Mouse (Mus musculus): Measurements from ENCODE around the gene Cela1.

The Cela1 gene

DNA sequence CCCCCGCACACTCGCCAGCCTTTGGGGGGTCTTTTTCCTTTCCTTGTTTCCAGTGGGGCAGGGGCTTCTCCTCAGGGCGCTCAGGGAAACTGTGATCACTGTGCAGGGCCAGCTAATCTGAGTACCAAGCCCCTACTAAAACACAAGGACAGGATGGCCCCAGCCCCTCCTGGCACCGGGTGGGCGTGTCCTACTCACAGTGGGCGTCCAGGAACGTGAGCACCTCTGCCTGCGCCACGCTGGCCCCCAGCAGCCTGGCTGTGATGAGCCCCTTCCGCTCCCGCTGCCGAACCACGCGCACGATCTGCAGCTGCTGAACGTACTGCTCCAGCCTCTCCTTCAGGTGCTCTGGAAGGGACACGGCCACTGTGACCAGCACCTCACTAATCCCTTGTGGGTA is 16.2 kb upstream of the Cela1 start:
- DNase-seq, result no peak

DNA sequence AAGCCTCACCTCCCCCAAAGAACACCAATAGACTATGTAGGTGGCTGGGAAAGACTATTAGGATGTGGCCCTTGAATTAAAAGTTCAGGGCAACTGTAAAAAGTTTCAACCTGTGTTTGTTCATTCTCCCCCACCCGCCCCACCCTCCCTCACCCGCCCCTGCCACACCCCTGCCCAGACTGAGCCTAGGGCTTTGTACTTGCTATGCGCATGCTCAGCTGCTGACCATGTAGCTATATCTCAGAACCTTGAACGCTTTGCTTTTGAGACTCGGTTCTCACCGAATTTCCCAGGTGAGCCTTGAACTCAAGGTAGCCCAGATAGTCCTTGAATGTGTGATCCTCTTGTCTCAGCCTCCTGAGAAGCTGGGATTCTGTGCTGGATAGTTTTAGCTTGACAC is 14.1 kb upstream of the Cela1 start:
- no peak for DNase-seq

DNA sequence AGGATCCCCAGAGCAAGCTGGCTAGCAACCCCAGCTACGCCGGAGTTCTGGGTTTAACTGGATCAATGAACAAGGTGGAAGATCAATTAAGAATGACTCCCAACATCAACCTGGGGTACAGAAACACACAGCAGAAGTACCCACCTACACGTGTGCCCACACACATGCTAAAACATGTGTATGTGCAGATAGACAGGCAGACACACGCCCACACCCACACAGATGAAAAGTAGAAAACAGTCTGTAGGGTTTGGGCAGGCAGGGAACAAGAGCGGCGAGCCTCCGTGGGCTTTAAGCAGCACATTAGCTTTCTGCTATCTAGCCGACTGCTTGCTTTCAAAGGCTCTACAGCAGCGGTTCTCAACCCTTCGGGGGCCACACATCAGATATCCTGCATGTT is 13.4 kb upstream of the Cela1 start:
- DNase-seq, result peak; percentile 65

DNA sequence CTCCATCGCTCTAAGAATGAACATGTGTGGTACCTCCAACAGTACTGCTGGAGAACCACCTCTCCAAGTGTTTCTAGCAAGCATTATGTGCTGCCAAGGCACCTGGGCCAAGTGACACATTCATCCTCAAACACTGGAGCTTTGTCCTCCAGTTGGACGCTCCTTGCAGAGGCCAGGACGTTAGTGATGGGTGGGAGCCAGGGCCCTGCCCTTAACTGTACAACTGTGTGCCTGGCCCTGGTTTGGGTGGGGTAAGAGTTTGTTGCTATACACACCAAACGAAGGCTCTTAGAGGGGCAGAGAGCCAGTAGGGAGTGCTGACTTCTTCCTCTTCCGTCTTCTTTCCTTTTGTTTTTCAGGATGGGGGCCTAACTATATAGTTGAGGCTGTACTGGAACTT is 12.7 kb upstream of the Cela1 start:
- no peak for DNase-seq

DNA sequence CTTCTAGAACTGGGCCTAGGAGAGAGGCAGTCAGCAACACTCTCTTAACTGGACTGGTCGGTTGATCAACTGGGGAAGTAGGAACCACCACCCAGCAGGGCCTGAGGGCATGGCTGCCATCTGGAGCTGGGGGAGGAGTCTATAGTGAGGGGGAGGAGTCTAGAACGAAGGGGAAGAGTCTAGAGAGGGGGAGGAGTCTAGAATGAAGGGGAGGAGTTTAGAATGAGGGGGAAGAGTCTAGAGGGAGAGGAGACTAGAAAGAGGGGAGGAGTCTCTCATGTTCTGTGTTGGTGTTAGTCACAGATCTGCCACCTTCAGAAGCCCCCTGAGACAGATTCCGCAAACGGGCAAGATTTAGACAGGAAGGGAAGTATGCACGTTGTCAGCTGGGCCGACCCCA is 11.7 kb upstream of the Cela1 start:
- DNase-seq, result no peak

DNA sequence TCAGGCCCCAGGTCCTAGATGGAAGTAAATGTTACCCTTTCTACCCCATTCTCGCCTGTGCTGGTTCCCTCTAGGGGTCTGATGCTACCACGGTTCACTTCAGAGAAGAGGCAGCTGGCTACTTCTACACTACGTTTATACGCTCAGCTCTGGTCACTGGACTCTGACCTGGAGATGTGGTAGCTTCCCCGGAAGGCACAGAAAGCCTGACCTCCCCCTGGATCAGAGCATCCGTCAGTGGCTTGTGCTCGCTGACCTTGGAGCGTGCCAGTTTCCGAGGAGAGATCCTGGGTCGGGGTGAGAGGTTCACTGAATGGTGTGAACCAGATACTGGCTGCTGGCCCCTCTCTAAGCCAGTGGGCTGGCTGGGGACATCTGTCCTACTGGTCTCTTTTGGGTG is 10.4 kb upstream of the Cela1 start:
- no peak for DNase-seq

DNA sequence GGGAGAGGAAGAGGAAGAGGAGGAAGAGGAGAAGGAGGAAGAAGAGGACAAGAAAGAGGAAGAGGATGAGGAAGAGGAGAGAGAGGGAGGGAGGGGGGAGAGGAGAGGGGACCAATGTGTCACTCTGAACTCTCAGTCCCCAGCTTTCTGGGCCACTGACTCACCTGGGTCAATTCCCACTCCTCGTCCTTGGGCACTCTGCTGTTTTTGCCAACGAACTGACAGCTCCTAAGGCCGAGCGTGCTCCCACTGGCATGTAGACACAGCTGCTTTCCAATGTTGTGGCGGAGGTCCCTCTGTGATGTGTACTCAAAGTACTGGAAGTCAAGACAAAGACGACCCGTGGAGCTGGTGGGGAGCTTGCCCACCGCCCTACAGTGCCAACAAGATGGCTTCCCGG is 6.7 kb upstream of the Cela1 start:
- no peak for DNase-seq

DNA sequence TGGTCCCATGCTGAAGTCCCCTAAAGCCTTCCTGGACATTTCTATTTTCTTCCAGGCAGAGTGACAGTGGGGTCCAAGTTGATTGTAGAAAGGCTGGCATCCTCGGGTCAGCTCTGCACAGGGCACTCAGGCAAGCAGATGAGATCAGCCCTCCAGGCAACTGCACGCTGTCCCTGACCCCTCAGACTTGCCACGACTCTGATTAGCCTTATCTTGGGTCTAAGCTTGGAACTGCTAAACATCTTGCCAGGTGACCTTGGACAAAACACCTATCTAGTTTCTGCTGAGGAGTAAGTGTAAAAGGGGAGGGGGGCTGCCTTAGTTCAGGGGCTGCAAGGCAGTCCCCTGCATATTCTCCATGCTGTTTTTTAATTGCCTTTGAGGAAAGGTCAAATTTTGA is 4.3 kb upstream of the Cela1 start:
- DNase-seq, result no peak

DNA sequence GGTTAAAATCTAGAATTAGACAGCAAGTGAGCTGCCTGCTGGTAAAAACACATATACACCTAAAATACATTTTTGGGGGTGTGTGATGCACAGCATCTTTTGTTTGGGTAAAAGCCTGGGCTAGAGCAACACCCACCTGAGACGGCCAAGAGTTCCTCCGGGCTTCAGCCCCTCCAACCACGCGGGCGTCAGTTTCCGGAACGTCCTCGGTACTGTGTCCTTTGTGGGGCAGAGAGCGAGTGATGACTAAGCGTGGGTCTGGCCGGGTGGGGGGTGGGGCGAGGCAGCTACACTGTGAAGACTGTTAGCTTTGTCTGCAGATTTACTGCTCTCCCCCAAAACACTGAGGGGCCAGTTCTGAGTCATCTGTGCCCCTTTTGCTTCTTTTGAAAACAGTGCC is 732 bp downstream of the Cela1 start:
- peak; percentile 49 for DNase-seq

DNA sequence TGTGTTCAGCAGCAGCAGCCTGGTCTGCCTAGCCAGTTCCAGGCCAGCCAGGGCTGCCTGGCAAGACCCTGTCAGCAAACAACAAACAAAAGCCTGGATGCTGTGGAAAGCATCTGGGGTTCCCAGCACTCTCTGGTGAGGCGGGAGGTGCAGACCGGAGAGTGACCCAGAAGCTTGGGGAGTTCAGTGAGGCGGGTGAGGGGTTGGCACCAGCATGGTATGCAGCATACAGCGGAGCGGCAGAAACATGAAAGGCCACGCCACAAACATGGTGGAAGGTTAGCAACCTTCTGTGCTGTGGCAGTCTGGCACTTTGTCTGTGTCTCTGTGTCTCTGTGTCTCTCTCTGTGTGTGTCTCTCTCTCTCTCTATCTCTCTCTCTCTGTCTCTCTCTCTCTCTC is 1.3 kb downstream of the Cela1 start:
- DNase-seq, result no peak

DNA sequence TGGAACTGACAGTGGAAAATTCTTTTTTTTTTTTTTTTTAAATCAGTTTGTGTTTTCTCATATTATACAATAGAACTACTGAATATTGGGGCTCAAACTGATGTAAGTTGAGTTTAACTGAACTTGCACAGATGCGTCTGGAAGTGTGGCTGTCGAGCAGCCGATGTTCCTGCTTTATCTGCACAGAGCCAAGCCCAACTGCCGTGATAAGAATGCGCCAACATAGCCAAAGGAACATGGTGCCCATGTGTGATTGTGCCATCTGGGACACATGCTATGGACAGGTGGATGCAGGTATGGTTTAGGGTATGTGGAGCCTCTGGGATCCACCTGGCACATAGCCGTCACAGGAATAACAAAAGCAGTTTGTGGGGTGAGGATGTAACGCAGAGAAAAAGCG is 1.9 kb downstream of the Cela1 start:
- DNase-seq, result no peak

DNA sequence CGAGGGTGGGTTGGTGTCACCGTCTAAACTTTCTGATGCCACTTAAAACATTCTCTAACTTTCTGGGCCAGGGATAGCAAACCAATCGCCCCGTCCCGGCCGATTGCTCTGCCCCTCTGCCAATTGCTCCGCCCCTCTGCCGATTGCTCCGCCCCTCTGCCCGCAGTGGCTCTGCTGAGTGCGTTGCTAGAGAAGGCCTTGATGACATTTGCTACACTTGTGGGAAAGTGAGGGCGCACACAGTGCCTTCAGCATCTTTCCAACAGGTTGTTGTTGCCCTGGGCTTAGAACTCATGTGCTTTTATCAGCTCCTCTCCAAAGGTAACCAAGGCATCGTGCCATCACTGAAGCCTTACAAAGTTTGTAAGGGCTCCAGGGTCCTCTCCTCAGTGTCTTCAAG is 2.5 kb downstream of the Cela1 start:
- DNase-seq, result no peak

DNA sequence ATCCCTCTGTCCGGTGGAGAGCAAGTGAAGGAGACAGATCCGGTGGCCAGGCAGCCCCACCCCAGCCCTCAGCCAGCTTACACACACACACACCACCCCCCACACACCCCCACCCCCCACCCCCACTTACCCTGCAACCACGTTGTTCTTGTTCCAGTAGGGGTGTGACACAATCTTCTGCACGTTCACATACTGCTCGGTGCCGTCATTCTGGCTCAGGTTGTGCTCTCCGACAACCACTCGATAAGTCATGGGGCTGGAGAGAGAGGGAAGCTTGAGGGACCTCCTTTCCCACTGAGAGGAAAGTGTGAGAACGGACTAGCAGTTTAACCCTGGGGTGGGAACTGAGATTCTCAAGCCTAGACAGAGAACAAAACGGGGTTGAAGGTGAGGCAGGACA is 3.3 kb downstream of the Cela1 start:
- DNase-seq, result no peak

DNA sequence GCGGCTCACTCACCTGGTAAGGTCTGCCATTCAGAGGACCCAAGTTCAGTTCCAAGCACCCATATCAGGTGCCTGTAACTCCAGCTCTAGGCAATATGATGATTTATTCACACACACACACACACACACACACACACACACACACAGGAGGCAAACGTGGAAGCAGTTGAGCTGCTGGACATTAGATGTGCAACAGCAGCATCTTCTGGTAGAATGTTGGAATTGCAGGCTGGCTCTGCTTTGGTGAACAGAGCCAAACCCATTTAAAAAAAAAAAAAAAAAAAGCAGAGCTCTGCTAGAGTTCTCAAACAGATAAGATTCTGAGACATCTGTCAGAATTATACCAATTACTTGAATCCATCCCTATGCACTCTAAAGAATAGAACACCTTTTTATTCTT is 4.7 kb downstream of the Cela1 start:
- DNase-seq, result peak; percentile 80

DNA sequence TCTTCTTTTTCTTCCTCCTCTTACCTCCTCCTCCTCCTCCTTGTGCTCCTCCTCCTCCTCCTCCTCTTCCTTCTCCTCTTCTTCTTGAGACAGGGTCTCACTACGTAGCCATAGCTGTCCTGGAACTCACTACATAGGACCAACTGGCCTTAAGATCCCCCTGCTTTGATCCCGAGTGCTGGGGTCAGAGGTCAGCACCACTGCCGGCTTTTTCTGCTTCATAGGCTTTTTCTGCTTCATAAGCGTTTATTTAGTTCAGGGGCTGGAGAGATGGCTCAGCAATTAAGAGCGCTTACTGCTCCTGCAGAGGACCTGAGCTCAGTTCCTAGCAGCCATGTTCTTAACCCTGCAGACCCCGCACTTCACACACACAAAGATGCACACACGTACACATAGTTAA is 6.0 kb downstream of the Cela1 start:
- no peak for DNase-seq

DNA sequence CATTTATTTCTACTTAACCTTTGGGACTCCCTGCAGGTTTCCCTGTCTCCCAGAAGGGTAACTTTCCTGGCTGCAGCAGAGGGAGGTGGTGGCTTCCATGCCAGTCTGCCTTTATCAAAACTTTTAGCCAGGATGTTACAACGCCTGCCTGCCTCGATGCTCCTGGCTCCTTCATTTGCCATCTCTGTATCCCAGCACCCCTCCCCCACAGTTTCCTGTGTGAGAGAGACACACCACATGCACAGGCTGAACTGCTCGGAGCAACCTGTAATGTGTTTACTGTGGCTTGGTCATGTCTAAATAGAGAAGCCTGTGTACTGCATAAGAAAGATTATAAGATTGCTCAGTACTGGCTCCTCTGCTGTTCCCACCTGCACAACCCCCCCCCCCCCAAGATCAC is 7.3 kb downstream of the Cela1 start:
- no peak for DNase-seq

DNA sequence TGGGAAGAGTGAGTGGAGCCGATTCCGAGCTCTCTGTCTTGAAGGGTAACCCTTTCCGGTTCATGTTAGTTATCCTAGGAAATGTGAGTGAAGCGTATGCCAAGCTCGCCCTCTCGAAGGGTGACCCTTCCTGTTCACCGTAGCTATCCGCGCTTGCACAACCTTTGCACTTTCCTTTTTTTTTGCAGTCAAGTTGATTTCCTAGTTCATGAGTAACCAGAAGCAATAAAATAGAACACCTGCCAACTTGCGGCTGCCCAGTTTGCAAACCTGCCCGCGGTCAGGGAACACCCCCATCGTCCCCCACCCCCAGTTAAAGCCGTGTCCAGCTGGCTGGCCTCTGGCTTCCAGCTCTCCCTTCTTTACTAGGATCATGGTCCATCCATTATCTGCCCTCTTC is 8.7 kb downstream of the Cela1 start:
- no peak for DNase-seq

DNA sequence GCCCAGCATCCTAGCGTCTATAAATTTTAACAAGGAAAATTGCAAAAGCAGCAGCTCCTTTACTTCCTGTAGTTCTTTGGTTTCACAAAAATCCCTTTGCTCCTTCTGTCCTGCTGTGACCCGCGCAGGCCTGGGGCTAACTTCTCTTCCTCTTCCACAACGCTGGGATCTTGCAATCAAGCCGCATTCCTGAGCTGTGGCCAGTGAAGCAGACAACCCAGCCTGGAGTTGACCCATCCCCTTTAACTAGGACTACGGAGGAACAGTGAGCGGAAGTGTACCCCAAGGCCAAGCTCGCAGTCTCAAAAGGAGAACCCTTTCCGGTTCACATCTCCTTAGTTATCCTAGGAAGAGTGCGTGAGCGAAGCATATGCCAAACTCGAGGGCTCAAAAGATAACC is 9.1 kb downstream of the Cela1 start:
- no peak for DNase-seq

DNA sequence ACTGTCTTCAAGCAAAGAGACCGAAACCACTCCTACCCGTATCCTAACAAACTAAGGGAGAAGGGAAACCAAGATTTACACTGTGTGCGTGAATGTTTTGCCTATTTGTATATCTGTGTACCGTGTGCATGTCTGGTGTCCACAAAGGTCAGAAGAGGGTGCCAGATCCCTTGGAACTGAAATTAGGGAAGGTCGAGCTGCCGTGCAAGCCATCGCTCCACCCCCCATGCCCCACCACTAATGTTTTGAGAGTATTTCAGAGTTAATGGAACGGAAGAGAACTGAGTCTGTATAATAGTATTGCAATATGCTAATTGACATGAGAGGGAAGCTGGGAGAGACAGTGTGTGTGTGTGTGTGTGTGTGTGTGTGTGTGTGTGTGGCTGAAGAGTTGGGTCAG is 10.0 kb downstream of the Cela1 start:
- no peak for DNase-seq

DNA sequence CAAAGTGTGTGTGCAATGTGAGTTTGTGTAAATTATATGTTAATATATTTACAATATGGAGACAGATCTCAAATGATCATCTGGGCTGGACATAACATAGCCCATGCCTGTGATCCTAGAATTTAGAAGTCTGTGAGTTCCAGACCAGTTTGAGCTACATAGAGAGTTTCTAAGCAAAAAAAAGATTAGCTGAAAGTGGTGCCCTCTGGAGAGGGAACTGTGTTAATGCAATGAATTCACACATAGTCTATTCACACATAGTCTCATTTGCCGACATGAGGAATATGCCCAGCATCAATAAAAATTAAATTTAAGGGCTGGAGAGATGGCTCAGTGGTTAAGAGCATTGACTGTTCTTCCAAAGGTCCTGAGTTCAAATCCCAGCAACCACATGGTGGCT is 11.2 kb downstream of the Cela1 start:
- no peak for DNase-seq

DNA sequence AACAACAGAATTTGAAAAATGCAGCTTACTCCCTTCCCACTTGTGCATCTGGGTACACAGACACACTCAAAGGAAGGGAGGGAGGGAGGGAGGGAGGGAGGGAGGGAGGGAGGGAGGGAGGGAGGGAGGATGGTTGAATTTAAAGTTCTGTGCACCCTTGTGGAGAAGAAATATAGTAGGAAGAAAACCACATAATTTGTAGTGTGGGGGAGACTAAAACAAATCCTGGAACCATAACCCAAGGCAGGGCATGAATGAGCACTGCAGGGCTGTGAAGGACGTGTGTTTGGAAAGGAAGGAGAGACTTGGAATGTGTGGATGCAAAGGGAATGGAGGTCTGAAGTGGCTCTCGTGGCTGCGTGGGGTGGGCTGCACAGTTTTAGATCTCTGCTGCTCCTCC is 12.2 kb downstream of the Cela1 start:
- no peak for DNase-seq

DNA sequence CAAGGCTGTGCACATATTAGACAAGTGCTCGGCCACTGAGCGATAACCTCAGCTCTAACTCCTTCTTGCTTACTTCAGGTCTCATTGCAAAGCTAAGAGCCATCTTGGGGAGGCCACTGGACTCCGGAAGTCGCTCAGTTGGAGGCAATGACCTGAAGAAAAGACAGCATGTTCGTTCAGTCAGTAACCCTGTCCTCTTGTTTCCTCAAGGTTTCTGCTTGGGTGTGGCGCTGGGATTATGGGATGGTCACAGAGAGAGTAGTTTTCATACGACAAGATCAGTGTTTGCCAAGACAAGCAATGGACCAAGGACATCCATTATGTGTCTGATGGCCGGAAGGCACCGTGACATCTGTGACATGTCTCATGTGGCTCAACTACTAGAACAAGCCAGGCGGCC is 13.2 kb downstream of the Cela1 start:
- DNase-seq, result no peak

DNA sequence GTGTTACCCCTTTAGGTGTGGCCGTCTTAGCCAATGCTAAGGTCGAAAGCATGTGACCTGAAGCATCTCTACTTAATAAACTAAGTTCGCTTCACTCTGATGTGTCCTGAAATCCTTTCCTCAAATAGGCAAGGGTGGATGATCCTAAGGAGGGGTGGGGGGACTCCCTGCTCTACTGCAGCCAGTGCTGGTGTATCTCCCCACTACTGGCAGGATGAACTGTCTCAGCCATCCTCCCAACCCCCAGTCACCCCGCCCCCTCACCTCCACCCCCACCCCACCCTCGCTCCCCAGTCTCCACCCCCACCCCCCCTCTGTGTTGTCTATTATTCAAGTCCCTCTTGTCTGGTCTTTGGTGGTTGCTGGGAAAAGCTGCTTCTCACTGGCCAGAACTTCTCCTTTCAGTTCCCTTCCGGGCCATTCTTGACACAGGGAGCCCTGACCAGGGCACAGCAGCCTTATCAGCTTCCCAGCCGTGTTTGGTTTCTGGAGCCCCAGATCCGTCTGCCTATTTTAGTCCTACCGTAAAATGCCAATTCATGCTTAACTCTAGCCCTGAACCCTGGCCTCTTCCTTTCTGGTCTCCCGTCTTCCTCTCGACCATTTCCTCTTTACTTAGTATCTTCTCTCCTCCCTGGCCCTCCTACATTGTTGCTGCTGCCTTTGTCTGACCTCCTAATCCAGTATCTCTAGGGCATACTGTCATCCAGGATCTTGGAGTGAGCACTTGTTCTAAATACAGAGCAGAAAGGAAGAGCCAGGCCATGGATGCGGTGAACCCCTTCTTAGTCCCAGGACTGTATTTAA is 13.9 kb downstream of the Cela1 start:
- DNase-seq, result peak; percentile 81

DNA sequence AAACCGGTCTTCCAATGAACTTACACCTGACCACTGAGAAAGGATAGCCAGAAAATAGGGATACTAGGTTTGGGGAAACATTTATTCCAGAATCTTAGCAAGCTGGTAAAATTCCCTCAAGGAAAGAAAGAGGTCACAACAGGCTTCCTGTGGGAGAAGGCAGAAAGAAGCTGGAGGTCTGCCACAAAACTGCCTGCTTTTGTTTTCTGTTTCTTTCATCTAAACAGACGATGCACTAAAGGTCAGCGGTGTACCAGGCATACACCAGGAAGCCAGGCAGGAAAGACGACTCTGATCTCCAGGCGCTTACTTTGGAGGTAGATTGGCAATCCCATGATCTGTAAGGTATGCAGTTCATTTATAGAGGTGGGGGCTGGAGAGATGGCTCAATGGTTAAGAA is 16.9 kb downstream of the Cela1 start:
- no peak for DNase-seq

DNA sequence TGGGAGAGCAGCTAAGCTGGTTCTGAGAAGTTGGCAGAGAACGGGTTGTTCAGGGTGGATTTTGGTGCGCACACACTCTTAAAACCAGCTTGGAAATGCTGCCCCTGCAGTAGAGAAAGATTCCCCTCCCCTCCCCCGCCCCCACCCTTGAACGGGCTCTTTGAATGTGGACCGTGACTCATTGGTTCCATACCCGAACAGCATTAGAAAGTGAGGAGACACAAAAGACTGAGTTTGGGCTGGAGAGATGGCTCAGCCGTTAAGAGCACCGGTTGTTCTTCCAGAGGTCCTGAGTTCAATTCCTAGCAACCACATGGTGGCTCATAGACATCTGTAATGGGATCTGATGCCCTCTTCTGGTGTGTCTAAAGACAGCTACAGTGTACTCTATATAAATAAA is 17.7 kb downstream of the Cela1 start:
- DNase-seq, result no peak

DNA sequence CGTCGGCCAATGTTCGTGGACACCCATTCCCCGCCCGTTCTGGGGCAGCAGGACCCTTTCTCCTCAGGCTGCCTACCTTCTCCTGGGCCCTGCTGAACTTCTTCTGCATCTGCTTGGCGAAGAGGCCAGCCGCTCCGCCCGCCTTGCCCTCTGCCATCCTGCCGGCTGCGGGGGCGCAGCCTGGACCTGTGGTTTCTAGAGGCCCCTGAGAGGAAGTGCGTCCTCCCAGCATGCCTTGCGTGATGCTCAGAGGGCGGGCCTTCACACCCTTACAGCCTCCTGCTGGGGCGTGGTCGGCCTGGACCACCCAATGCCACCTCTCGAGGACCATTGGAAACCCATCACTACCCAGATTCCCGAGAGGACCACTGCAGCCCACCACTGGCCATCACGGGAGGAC is 18.4 kb downstream of the Cela1 start, which contains the start of gene Bin2:
TSS of gene Bin2 (minus strand) at position 217 of the 400 bp plus-strand sequence.
- DNase-seq, result peak; percentile 66

All from layer of hippocampus, adult 9-11 months (tissue).